Mouse (Mus musculus) gonadal fat pad, adult 2 months (tissue): ENCODE data around the gene Gm13023. TPM values are rescaled to one million over a fixed set of nuclear protein-coding genes. Genes with fewer than 3 reads are reported as not detected.
"Not testable (repeated sequence)": the region's sequence is repeated elsewhere in the genome, so short reads cannot be mapped to it uniquely, and the experiment has no call there.

Source experiments
- DNase-seq: peaks from one replicate; pipeline ENCODE4 v3.0.0-alpha.2; 2012; ENCODE audit warnings: low read depth
- polyA plus RNA-seq: library from polyadenylated mRNA; depleted of rRNA; stranded (reverse); fragments of >200 nt; gene quantifications from 2 replicates; pipeline ENCODE4 v1.2.3, GENCODE M21; 2012; rRNA removed

Gene Gm13023
- polyA plus RNA-seq = not detected in 2 replicates

DNA sequence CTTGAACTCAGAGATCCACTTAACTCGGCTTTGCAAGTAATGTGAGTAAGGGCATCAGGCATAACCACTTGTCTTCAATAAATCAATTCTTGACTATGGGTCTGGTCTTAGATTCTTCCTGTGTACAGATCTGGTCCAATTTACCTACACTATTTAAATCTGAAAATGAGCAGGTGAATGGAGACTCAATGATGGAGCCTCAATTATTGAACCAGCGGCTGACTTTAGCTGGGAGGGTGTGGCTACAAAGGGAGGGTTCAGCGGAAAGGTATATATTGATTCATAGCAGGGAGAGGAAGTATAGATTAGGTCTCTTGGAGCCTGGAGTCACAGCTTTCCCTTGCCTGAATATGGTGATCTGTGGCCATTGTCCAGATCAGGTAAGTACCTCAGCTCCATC lies at the start of gene Gm13023:
Gene Gm13023 (plus strand): TSS at position 301 of the 400 bp plus-strand sequence.
- not testable (repeated sequence) for DNase-seq

DNA sequence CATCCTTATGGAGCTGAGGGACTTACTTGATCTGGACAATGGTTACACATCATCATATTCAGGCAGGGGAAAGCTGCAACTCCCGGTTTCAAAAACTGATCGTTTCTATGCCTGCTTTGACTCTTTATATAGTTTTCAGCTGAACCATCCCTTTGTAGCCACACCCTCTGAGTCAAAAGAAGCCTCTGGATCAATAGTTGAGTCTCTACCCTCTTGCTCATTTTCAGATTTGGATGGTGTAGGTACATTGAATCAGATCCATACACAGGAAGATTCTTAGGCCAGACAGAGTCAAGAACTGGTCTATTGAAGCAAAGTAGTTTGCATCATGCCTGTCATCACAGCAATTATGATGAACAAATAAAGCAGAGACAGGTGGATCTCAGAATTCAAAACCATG lies 26.8 kb downstream of the Gm13023 start, which contains the start of gene Gm13084:
Gene Gm13084 (minus strand): TSS at position 101 of the 400 bp plus-strand sequence.
- no peak for DNase-seq

Other genes starting within 250 kb of the Gm13023 start
- gene BC080695, start 237.7 kb upstream of the Gm13023 start, polyA plus RNA-seq = not detected in 2 replicates
- not detected in 2 replicates for gene Gm13057, start 237.6 kb upstream of the Gm13023 start, polyA plus RNA-seq
- not detected in 2 replicates for gene Gm13083, start 174.3 kb upstream of the Gm13023 start, polyA plus RNA-seq
- gene Gm13088, start 132.1 kb upstream of the Gm13023 start, polyA plus RNA-seq = not detected in 2 replicates
- not detected in 2 replicates for gene Gm13089, start 86.6 kb upstream of the Gm13023 start, polyA plus RNA-seq
- gene Gm13078, start 69.9 kb upstream of the Gm13023 start, polyA plus RNA-seq = not detected in 2 replicates
- gene Gm13084, start 26.7 kb downstream of the Gm13023 start, polyA plus RNA-seq = not detected in 2 replicates
- not detected in 2 replicates for gene Gm13103, start 57.1 kb downstream of the Gm13023 start, polyA plus RNA-seq
- gene Pramef6, start 111.0 kb downstream of the Gm13023 start, polyA plus RNA-seq = not detected in 2 replicates
- gene Pramef25, start 161.7 kb downstream of the Gm13023 start, polyA plus RNA-seq = not detected in 2 replicates
- not detected in 2 replicates for gene Gm13101, start 177.6 kb downstream of the Gm13023 start, polyA plus RNA-seq
- gene Pramef17, start 205.0 kb downstream of the Gm13023 start, polyA plus RNA-seq = not detected in 2 replicates